Mouse (Mus musculus): ENCODE results near the gene Ccr7. TPM values are rescaled to one million over a fixed set of nuclear protein-coding genes. Genes with fewer than 3 reads are reported as not detected.

Ccr7 gene
- total and polyA plus RNA-seq, 3 experiments: 0.04 to 0.06 TPM; not detected in 1

DNA sequence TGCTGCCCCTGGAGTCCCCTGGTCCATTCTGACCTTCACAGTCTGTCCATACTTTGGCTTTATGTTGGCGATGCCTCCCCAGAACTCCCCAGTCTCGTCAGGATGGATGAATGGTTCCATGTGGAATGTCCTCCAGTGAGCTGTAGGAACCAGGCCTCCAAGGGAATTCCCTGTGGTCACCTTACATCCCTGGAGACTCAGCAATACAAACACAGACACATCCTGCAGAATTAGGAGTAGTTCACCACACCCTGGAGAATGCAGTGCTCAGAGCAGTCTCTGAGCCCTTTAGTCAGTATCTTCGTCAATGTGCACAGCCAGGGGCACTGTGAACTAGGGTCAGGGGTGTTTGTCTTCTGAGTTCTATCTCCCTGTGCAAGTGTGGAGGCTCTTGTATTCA, 46.6 kb downstream of the Ccr7 start:
- Histone ChIP-seq H3K9me3 (replicated peaks; ENCODE audit: insufficient read depth, low read length) (no peaks in the 10 kb centered on the region), H3K27me3 (ENCODE audit: control insufficient read depth in 1 of 2, insufficient read depth in 2 of 2, low read length in 2 of 2) (no peaks in the 10 kb centered on the region), H3K79me2 (ENCODE audit: control insufficient read depth, insufficient read depth, low read length, poor library complexity) (no peaks in the 10 kb centered on the region), H3K9ac (ENCODE audit: control insufficient read depth, low read depth, low read length, poor library complexity, severe bottlenecking) (no peak overlapping the region), H3K27ac (ENCODE audit: control insufficient read depth, low read depth, low read length) (no peak overlapping the region), H3K4me3 (ENCODE audit: control insufficient read depth in 1 of 2, insufficient read depth in 1 of 2, low read depth in 2 of 2, low read length in 2 of 2) (no peak overlapping the region), H3K4me1 (ENCODE audit: control insufficient read depth in 1 of 2, insufficient read depth in 2 of 2, low read length in 2 of 2) (peaks cover 24 to 41% of the 10 kb centered on the region in 2 experiments), H3K36me3 (ENCODE audit: control insufficient read depth in 1 of 2, insufficient read depth in 2 of 2, low read length in 2 of 2) (peaks cover 0 to 36% of the 10 kb centered on the region in 2 experiments; a peak in 2 of 4 replicates)
- DNase-seq (ENCODE audit: low read depth, low spot score): no peak
- TF ChIP-seq RAD21 (IDR thresholded peaks at IDR 0.05; ENCODE audit: low read depth, low read length) (no peak), ZC3H11A (IDR thresholded peaks at IDR 0.05; ENCODE audit: low read depth, low read length) (no peak)

DNA sequence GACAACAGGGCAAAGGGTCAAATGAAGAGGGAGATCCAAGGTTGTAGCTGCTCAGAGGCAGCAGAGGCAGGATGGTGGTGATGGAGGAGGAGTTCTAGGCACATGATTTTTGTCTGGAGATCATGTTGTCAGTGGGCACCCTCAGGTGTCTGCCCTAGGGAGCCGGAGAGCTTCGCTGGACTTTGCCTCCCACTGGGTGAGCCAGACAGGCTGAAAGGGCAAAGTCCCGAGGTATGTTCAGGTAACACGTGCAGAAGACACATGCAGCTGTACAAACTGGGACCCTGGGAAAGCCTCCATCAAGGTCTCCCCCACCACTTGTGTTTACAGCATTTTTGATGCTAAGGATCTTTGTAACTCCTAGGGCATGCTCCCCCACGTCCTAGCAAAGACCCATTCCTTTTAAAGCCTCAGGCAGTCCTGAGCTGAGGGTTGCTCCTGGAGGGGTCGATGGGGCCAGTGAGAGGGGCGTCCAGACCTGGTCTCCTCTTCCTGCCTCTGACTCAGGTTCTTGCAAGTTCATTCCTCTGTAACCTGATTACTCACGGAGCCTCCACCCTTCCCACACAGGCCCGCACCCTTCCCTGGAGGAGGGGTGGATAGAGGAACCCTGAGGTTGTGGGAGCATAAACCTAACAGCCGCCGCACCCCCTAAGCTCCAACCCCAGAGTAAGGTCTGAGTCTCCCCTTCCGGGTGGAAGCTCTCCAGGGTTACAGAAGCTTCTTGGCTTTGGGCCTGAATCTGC, 48.7 kb downstream of the Ccr7 start:
- H3K4me1 ChIP-seq (ENCODE audit: control insufficient read depth in 1 of 2, insufficient read depth in 2 of 2, low read length in 2 of 2): peaks cover 24 to 42% of the 10 kb centered on the region in 2 experiments

More for the DNA sequence above, 48.7 kb downstream of the Ccr7 start:
- no peaks in the 10 kb centered on the region for H3K79me2 ChIP-seq (ENCODE audit: control insufficient read depth, insufficient read depth, low read length, poor library complexity)
- no peaks in the 10 kb centered on the region for H3K9me3 ChIP-seq (replicated peaks; ENCODE audit: insufficient read depth, low read length)
- no peaks in the 10 kb centered on the region for H3K27me3 ChIP-seq (ENCODE audit: control insufficient read depth in 1 of 2, insufficient read depth in 2 of 2, low read length in 2 of 2)
- peaks cover 0 to 36% of the 10 kb centered on the region in 2 experiments; a peak in 2 of 4 replicates for H3K36me3 ChIP-seq (ENCODE audit: control insufficient read depth in 1 of 2, insufficient read depth in 2 of 2, low read length in 2 of 2)
- no peak for TF ChIP-seq TCF12 (IDR thresholded peaks at IDR 0.05; ENCODE audit: low read depth, low read length)
- peak; percentile 47; the same call in 1 of the 2 replicates for TF ChIP-seq ZMIZ1 (IDR thresholded peaks at IDR 0.05; ENCODE audit: low read depth, low read length)
- no peak; the same call in 1 of the 2 replicates for TF ChIP-seq MXI1 (IDR thresholded peaks at IDR 0.05; ENCODE audit: low read depth, low read length)
- peak; percentile 43 for TF ChIP-seq NELFE (IDR thresholded peaks at IDR 0.05; ENCODE audit: low read depth, low read length)
- 0 out of 2 replicates have a peak, but pooled peaks have one; percentile 11 for TF ChIP-seq JUND (IDR thresholded peaks at IDR 0.05; ENCODE audit: low read depth, low read length)
- TF ChIP-seq HCFC1 (IDR thresholded peaks at IDR 0.05; ENCODE audit: low read depth, low read length): peak; percentile 19; the same call in 1 of the 2 replicates
- peak; percentile 47 for TF ChIP-seq SIN3A (IDR thresholded peaks at IDR 0.05; ENCODE audit: low read length)
- TF ChIP-seq ETS1 (IDR thresholded peaks at IDR 0.05; ENCODE audit: low read depth, low read length): peak; percentile 15; the same call in 1 of the 2 replicates
- no peak for TF ChIP-seq USF1 (IDR thresholded peaks at IDR 0.05; ENCODE audit: low read depth, low read length)
- TF ChIP-seq RAD21 (IDR thresholded peaks at IDR 0.05; ENCODE audit: low read depth, low read length): no peak
- no peak for TF ChIP-seq GABPA (IDR thresholded peaks at IDR 0.05; ENCODE audit: low read depth, low read length)
- peak in 1 of 2 experiments; percentile 50; a peak in 1 of 4 replicates for TF ChIP-seq POLR2A (IDR thresholded peaks at IDR 0.05; ENCODE audit: control insufficient read depth in 1 of 2, insufficient read depth in 1 of 2, low read depth in 1 of 2, low read length in 2 of 2, poor library complexity in 1 of 2)
- TF ChIP-seq MYB (IDR thresholded peaks at IDR 0.05; ENCODE audit: low read depth, low read length): peak; percentile 38; the same call in 1 of the 2 replicates
- peak; percentile 49; the same call in 1 of the 2 replicates for TF ChIP-seq TBP (IDR thresholded peaks at IDR 0.05; ENCODE audit: low read depth, low read length)
- peak; percentile 43 for TF ChIP-seq MAX (IDR thresholded peaks at IDR 0.05; ENCODE audit: low read length)
- TF ChIP-seq RCOR1 (IDR thresholded peaks at IDR 0.05; ENCODE audit: low read depth, low read length): peak; percentile 9; the same call in 1 of the 2 replicates
- TF ChIP-seq CHD2 (IDR thresholded peaks at IDR 0.05; ENCODE audit: low read length): no peak
- TF ChIP-seq MAZ (IDR thresholded peaks at IDR 0.05; ENCODE audit: low read depth, low read length): peak; percentile 74
- TF ChIP-seq ELF1 (IDR thresholded peaks at IDR 0.05; ENCODE audit: low read depth, low read length): peak; percentile 51; the same call in 1 of the 2 replicates
- TF ChIP-seq EP300 (IDR thresholded peaks at IDR 0.05; ENCODE audit: low read depth in 1 of 2, low read length in 2 of 2): peak; percentile 53 to 69; a peak in 3 of 4 replicates
- TF ChIP-seq USF2 (IDR thresholded peaks at IDR 0.05; ENCODE audit: borderline replicate concordance in 1 of 2, insufficient read depth in 1 of 2, low read depth in 1 of 2, low read length in 2 of 2): no peak
- H3K9ac ChIP-seq (ENCODE audit: control insufficient read depth, low read depth, low read length, poor library complexity, severe bottlenecking): peak overlapping the region; percentile 56
- H3K4me3 ChIP-seq (ENCODE audit: control insufficient read depth in 1 of 2, insufficient read depth in 1 of 2, low read depth in 2 of 2, low read length in 2 of 2): 0 out of 4 replicates have a peak overlapping the region, but pooled peaks have one; percentile 2 to 8
- peak overlapping the region; percentile 81 for H3K27ac ChIP-seq (ENCODE audit: control insufficient read depth, low read depth, low read length)
- peak; percentile 89 for DNase-seq (ENCODE audit: low read depth, low spot score)

Measured in MEL (cell line).